Mouse (Mus musculus) forebrain, embryonic 12.5 days (tissue): ENCODE measurements around the gene Camk1d. TPM values are rescaled to one million over a fixed set of nuclear protein-coding genes. Genes with fewer than 3 reads are reported as not detected.
"Not testable (repeated sequence)": the region's sequence is repeated elsewhere in the genome, so short reads cannot be mapped to it uniquely, and the experiment has no call there.

ENCODE experiments used
- ATAC-seq: fragments of 200-750 bp; cut with Nextera tagmentation; 2 replicates; pipeline ENCODE4 v1.8.0; 2017; ENCODE audit warnings: moderate TSS enrichment; ENCODE audit not compliant: low FRiP score
- H3K27ac ChIP-seq: fragments of 300-500 bp; sonication (generic); 2 replicates; pipeline ENCODE4 v1.5.1; 2016; ENCODE audit warnings: mild to moderate bottlenecking
- H3K27me3 ChIP-seq: fragments of 300-500 bp; sonication (generic); 2 replicates; pipeline ENCODE4 v1.6.1; 2016; ENCODE audit warnings: mild to moderate bottlenecking
- H3K36me3 ChIP-seq: fragments of 300-500 bp; sonication (generic); replicated peaks from 2 replicates; pipeline ENCODE4 v1.6.1; 2016; ENCODE audit warnings: mild to moderate bottlenecking
- H3K4me1 ChIP-seq: fragments of 300-500 bp; sonication (generic); 2 replicates; pipeline ENCODE4 v1.6.1; 2016
- H3K4me2 ChIP-seq: fragments of 300-500 bp; sonication (generic); 2 replicates; pipeline ENCODE4 v1.6.1; 2016; ENCODE audit warnings: mild to moderate bottlenecking, moderate library complexity
- H3K4me3 ChIP-seq: fragments of 300-500 bp; sonication (generic); replicated peaks from 2 replicates; pipeline ENCODE4 v1.5.1; 2016; ENCODE audit warnings: mild to moderate bottlenecking
- H3K9ac ChIP-seq: fragments of 300-500 bp; sonication (generic); 2 replicates; pipeline ENCODE4 v1.6.1; 2016; ENCODE audit warnings: mild to moderate bottlenecking
- H3K9me3 ChIP-seq: fragments of 300-500 bp; sonication (generic); 2 replicates; pipeline ENCODE4 v1.6.1; 2016
- WGBS: fragments of 180-500 bp; shearing (Covaris S2); methylation state at CpG from one replicate; pipeline ENCODE4 v1.1.7; 2016; 5-methylcytosine and 5-hydroxymethylcytosine counted together
- polyA plus RNA-seq: library from polyadenylated mRNA; unstranded; fragments of >200 nt; fragmentation: Nextera tagmentation; extraction: Ambion mirVana; gene quantifications from 2 replicates; pipeline ENCODE4 v1.2.1, GENCODE M21; 2016

The Camk1d gene
- polyA plus RNA-seq, 1 experiment from 2014 or later: 2.7 TPM

- no peak for ATAC-seq
- no peak overlapping the region for H3K4me2 ChIP-seq
- H3K9ac ChIP-seq: no peak overlapping the region
- no peaks in the 10 kb centered on the region for H3K9me3 ChIP-seq
- H3K27ac ChIP-seq: no peak overlapping the region
- no peaks in the 10 kb centered on the region for H3K27me3 ChIP-seq
- H3K36me3 ChIP-seq: no peaks in the 10 kb centered on the region
- H3K4me1 ChIP-seq: peaks cover 18% of the 10 kb centered on the region
- no peak overlapping the region for H3K4me3 ChIP-seq
- WGBS: 71% methylated on average over 4 of the region's 4 CpGs
Measured at GRCm38 (mm10) chr2:5579391-5579790, 134.9 kb downstream of the Camk1d start.

- Histone ChIP-seq H3K9me3 (no peaks in the 10 kb centered on the region), H3K9ac (no peak overlapping the region), H3K4me2 (no peak overlapping the region), H3K4me1 (peaks cover 16% of the 10 kb centered on the region), H3K27me3 (no peaks in the 10 kb centered on the region), H3K36me3 (no peaks in the 10 kb centered on the region), H3K27ac (peak overlapping the region; percentile 21; the same call in 1 of the 2 replicates), H3K4me3 (no peak overlapping the region)
- no peak for ATAC-seq
- WGBS: 60% methylated on average over 9 of the region's 9 CpGs
Measured at GRCm38 (mm10) chr2:5577399-5578129, 136.8 kb downstream of the Camk1d start.

- no peak overlapping the region for H3K4me3 ChIP-seq
- peak; percentile 20; the same call in 1 of the 2 replicates for ATAC-seq
Measured at GRCm38 (mm10) chr2:5572314-5573006, 141.9 kb downstream of the Camk1d start.

GRCm38 (mm10) chr2:5566611-5567010, 147.7 kb downstream of the Camk1d start:
- H3K4me1 ChIP-seq: no peaks in the 10 kb centered on the region; the same call in 1 of the 2 replicates
- no peaks in the 10 kb centered on the region for H3K36me3 ChIP-seq
- H3K4me3 ChIP-seq: no peak overlapping the region
- no peak overlapping the region for H3K9ac ChIP-seq
- no peak overlapping the region for H3K4me2 ChIP-seq
- no peaks in the 10 kb centered on the region for H3K9me3 ChIP-seq
- WGBS: 91% methylated on average over 5 of the region's 5 CpGs
- no peaks in the 10 kb centered on the region for H3K27me3 ChIP-seq
- no peak overlapping the region for H3K27ac ChIP-seq
- no peak for ATAC-seq

More at GRCm38 (mm10) chr2:5572314-5573006, 141.9 kb downstream of the Camk1d start:
- Histone ChIP-seq H3K9me3 (no peaks in the 10 kb centered on the region), H3K4me2 (no peak overlapping the region), H3K27ac (no peak overlapping the region), H3K36me3 (no peaks in the 10 kb centered on the region), H3K9ac (no peak overlapping the region), H3K27me3 (no peaks in the 10 kb centered on the region), H3K4me1 (peaks cover 10% of the 10 kb centered on the region)
- WGBS: 72% methylated on average over 10 of the region's 10 CpGs

- H3K4me3 ChIP-seq: no peak overlapping the region
- ATAC-seq: no peak
Measured at GRCm38 (mm10) chr2:5563685-5564084, 150.6 kb downstream of the Camk1d start.

GRCm38 (mm10) chr2:5561446-5561845, 152.9 kb downstream of the Camk1d start:
- H3K4me1 ChIP-seq: no peaks in the 10 kb centered on the region
- no peak overlapping the region for H3K4me3 ChIP-seq
- H3K27me3 ChIP-seq: no peaks in the 10 kb centered on the region
- H3K27ac ChIP-seq: no peak overlapping the region
- no peaks in the 10 kb centered on the region for H3K36me3 ChIP-seq
- no peaks in the 10 kb centered on the region for H3K9me3 ChIP-seq
- 92% methylated on average over 3 of the region's 3 CpGs for WGBS
- H3K4me2 ChIP-seq: no peak overlapping the region
- no peak overlapping the region for H3K9ac ChIP-seq
- ATAC-seq: no peak

More at GRCm38 (mm10) chr2:5563685-5564084, 150.6 kb downstream of the Camk1d start:
- H3K4me1 ChIP-seq: no peaks in the 10 kb centered on the region
- WGBS: 87% methylated on average over 4 of the region's 4 CpGs
- H3K9me3 ChIP-seq: no peaks in the 10 kb centered on the region
- no peak overlapping the region for H3K4me2 ChIP-seq
- no peaks in the 10 kb centered on the region for H3K27me3 ChIP-seq
- H3K27ac ChIP-seq: no peak overlapping the region
- H3K9ac ChIP-seq: no peak overlapping the region
- H3K36me3 ChIP-seq: no peaks in the 10 kb centered on the region

GRCm38 (mm10) chr2:5553264-5553663, 161.1 kb downstream of the Camk1d start:
- no peaks in the 10 kb centered on the region for H3K27me3 ChIP-seq
- no peak overlapping the region for H3K9ac ChIP-seq
- ATAC-seq: no peak
- H3K4me2 ChIP-seq: no peak overlapping the region
- WGBS: 93% methylated on average over 3 of the region's 3 CpGs
- no peaks in the 10 kb centered on the region for H3K4me1 ChIP-seq
- H3K4me3 ChIP-seq: no peak overlapping the region
- H3K36me3 ChIP-seq: no peaks in the 10 kb centered on the region
- no peak overlapping the region for H3K27ac ChIP-seq
- no peaks in the 10 kb centered on the region for H3K9me3 ChIP-seq

- H3K27me3 ChIP-seq: no peaks in the 10 kb centered on the region
- no peak for ATAC-seq
- no peak overlapping the region for H3K4me2 ChIP-seq
- 95% methylated on average over 5 of the region's 5 CpGs for WGBS
- no peaks in the 10 kb centered on the region for H3K4me1 ChIP-seq
- H3K4me3 ChIP-seq: no peak overlapping the region
- H3K36me3 ChIP-seq: no peaks in the 10 kb centered on the region
- H3K9me3 ChIP-seq: no peaks in the 10 kb centered on the region
- no peak overlapping the region for H3K9ac ChIP-seq
- no peak overlapping the region for H3K27ac ChIP-seq
Measured at GRCm38 (mm10) chr2:5551758-5552255, 162.5 kb downstream of the Camk1d start.

- no peak overlapping the region for H3K9ac ChIP-seq
- H3K4me3 ChIP-seq: no peak overlapping the region
- no peaks in the 10 kb centered on the region for H3K4me1 ChIP-seq
- H3K27me3 ChIP-seq: no peaks in the 10 kb centered on the region
- H3K27ac ChIP-seq: no peak overlapping the region
- WGBS: 96% methylated on average over 2 of the region's 2 CpGs
- H3K4me2 ChIP-seq: no peak overlapping the region
- no peaks in the 10 kb centered on the region for H3K9me3 ChIP-seq
- H3K36me3 ChIP-seq: no peaks in the 10 kb centered on the region
- no peak for ATAC-seq
Measured at GRCm38 (mm10) chr2:5549334-5549733, 165.0 kb downstream of the Camk1d start.

- Histone ChIP-seq H3K27me3 (no peaks in the 10 kb centered on the region), H3K4me3 (no peak overlapping the region), H3K27ac (no peak overlapping the region), H3K9ac (no peak overlapping the region), H3K36me3 (no peaks in the 10 kb centered on the region), H3K4me2 (no peak overlapping the region), H3K9me3 (no peaks in the 10 kb centered on the region), H3K4me1 (no peaks in the 10 kb centered on the region)
- ATAC-seq: no peak
- WGBS: 90% methylated on average over 4 of the region's 4 CpGs
Measured at GRCm38 (mm10) chr2:5548872-5549271, 165.4 kb downstream of the Camk1d start.

- H3K4me3 ChIP-seq: no peak overlapping the region
- no peak overlapping the region for H3K27ac ChIP-seq
- H3K36me3 ChIP-seq: no peaks in the 10 kb centered on the region
- H3K27me3 ChIP-seq: no peaks in the 10 kb centered on the region
- no peak overlapping the region for H3K9ac ChIP-seq
- no peak for ATAC-seq
- WGBS: 77% methylated on average over 3 of the region's 3 CpGs
- no peaks in the 10 kb centered on the region for H3K9me3 ChIP-seq
- H3K4me2 ChIP-seq: no peak overlapping the region
- H3K4me1 ChIP-seq: no peaks in the 10 kb centered on the region
Measured at GRCm38 (mm10) chr2:5540870-5541269, 173.4 kb downstream of the Camk1d start.

GRCm38 (mm10) chr2:5539894-5540293, 174.4 kb downstream of the Camk1d start:
- H3K4me1 ChIP-seq: not testable (repeated sequence)

More at GRCm38 (mm10) chr2:5539894-5540293, 174.4 kb downstream of the Camk1d start:
- H3K36me3 ChIP-seq, H3K27ac ChIP-seq, H3K27me3 ChIP-seq, ATAC-seq, H3K4me2 ChIP-seq, H3K9ac ChIP-seq, H3K4me3 ChIP-seq, H3K9me3 ChIP-seq: not testable (repeated sequence)
- WGBS: 62% methylated on average over 3 of the region's 3 CpGs
